Mouse (Mus musculus) lung, embryonic 14.5 days (tissue): Measurements from ENCODE around the gene Tshz2. TPM values are rescaled to one million over a fixed set of nuclear protein-coding genes. Genes with fewer than 3 reads are reported as not detected.

Source experiments
- ATAC-seq: fragments of 200-750 bp; cut with Nextera tagmentation; 2 replicates; pipeline ENCODE4 v1.8.0; 2017; ENCODE audit warnings: mild to moderate bottlenecking, moderate TSS enrichment, moderate library complexity; ENCODE audit not compliant: insufficient read depth
- DNase-seq: peaks from one replicate; pipeline ENCODE4 v3.0.0-alpha.2; 2015
- H3K27ac ChIP-seq: fragments of 300-500 bp; sonication (generic); 2 replicates; pipeline ENCODE4 v1.5.1; 2014; ENCODE audit warnings: low read depth, mild to moderate bottlenecking, moderate library complexity
- H3K27me3 ChIP-seq: fragments of 300-500 bp; sonication (generic); 2 replicates; pipeline ENCODE4 v1.6.1; 2014; ENCODE audit warnings: low read length, control low read depth; ENCODE audit not compliant: insufficient read depth
- H3K36me3 ChIP-seq: fragments of 300-500 bp; sonication (generic); 2 replicates; pipeline ENCODE4 v1.6.1; 2014; ENCODE audit warnings: control low read depth; ENCODE audit not compliant: insufficient read depth
- H3K4me1 ChIP-seq: fragments of 300-500 bp; sonication (generic); 2 replicates; pipeline ENCODE4 v1.6.1; 2014; ENCODE audit warnings: antibody characterized with exemption, control low read depth; ENCODE audit not compliant: insufficient read depth
- H3K4me2 ChIP-seq: fragments of 300-500 bp; sonication (generic); 2 replicates; pipeline ENCODE4 v1.6.1; 2014; ENCODE audit warnings: mild to moderate bottlenecking
- H3K4me3 ChIP-seq: fragments of 300-500 bp; sonication (generic); 2 replicates; pipeline ENCODE4 v1.5.1; 2014; ENCODE audit warnings: low read depth, low read length
- H3K9ac ChIP-seq: fragments of 300-500 bp; sonication (generic); 2 replicates; pipeline ENCODE4 v1.6.1; 2014
- H3K9me3 ChIP-seq: fragments of 300-500 bp; sonication (generic); 2 replicates; pipeline ENCODE4 v1.6.1; 2016; ENCODE audit warnings: low read depth, low read length, control low read depth
- CTCF ChIP-seq: IDR thresholded peaks from 2 replicates; pipeline ENCODE4 v1.5.1; 2016; ENCODE audit warnings: antibody characterized with exemption, low read depth
- WGBS: fragments of 180-500 bp; shearing (Covaris S2); extraction: QIAGEN DNeasy Blood & Tissue Kit; methylation state at CpG from one replicate; pipeline ENCODE4 v1.1.7; 2014; 5-methylcytosine and 5-hydroxymethylcytosine counted together
- polyA plus RNA-seq: library from polyadenylated mRNA; unstranded; fragments of >200 nt; fragmentation: Nextera tagmentation; extraction: Ambion mirVana; gene quantifications from 2 replicates; pipeline ENCODE4 v1.2.1, GENCODE M21; 2014

Gene Tshz2
- polyA plus RNA-seq, 1 experiment from 2014 or later, result 8.9 TPM

GRCm38 (mm10) chr2:170041101-170041500, 408.3 kb downstream of the Tshz2 start:
- H3K9me3 ChIP-seq, result no peaks in the 10 kb centered on the region; the same call in 1 of the 2 replicates
- H3K27ac ChIP-seq, result peak overlapping the region; percentile 30; the same call in 1 of the 2 replicates
- DNase-seq, result peak; percentile 69
- no peaks in the 10 kb centered on the region for H3K27me3 ChIP-seq
- 0 out of 2 replicates have a peak, but pooled peaks cover 4% of the 10 kb centered on the region for H3K4me1 ChIP-seq
- no peak for TF ChIP-seq CTCF
- H3K4me3 ChIP-seq, result no peak overlapping the region
- peak; percentile 59 for ATAC-seq
- no peaks in the 10 kb centered on the region for H3K36me3 ChIP-seq
- whole genome bisulfite sequencing, result 26% methylated on average over 9 of the region's 9 CpGs
- H3K9ac ChIP-seq, result peak overlapping the region; percentile 23; the same call in 1 of the 2 replicates
- no peak overlapping the region for H3K4me2 ChIP-seq

DNA sequence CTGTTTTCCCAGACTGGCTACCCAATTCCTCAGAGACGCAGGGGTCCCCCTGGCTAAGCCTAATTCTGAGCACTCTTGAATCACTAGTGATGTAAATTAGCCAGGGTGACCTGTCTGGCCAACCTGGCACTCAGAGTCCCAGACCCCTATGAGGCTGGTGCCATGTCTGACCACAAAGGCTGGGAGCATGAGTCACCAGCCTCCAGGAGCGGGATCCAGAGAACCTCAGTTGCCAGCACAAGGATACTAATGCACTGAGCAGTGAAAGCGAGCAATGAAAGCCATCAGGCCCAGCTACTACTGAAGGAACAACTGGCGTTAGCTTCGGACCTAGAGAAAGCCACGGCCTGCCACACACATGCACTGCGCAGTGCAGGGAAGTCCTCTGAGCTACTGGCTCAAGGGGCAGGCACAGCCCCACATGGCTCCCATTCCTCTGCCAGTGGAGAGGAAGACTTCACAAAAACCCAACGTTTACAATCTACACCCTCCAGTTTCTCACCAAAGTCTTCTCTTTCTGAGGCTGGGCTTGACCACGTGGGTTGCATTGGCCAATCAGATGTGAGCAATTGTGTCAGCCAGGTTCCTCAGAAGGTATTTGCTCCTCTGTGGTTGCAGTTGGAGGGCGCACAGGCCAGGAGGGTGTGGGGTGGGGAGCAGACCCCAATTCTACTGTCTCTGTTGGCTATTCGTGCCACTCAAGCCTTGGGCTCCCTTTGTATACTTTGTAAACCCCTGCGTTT, 409.8 kb downstream of the Tshz2 start:
- ATAC-seq (no peak), DNase-seq (no peak)
- WGBS, result 73% methylated on average over 12 of the region's 12 CpGs
- no peak overlapping the region for H3K4me2 ChIP-seq
- no peak overlapping the region for H3K27ac ChIP-seq
- H3K27me3 ChIP-seq, result no peaks in the 10 kb centered on the region
- H3K4me1 ChIP-seq, result 0 out of 2 replicates have a peak, but pooled peaks cover 4% of the 10 kb centered on the region
- H3K9me3 ChIP-seq, result peaks cover 4% of the 10 kb centered on the region; the same call in 1 of the 2 replicates
- no peak overlapping the region for H3K9ac ChIP-seq
- no peak overlapping the region for H3K4me3 ChIP-seq
- H3K36me3 ChIP-seq, result no peaks in the 10 kb centered on the region
- no peak for TF ChIP-seq CTCF

- Histone ChIP-seq H3K4me2 (no peak overlapping the region), H3K4me1 (0 out of 2 replicates have a peak, but pooled peaks cover 4% of the 10 kb centered on the region), H3K36me3 (no peaks in the 10 kb centered on the region), H3K9ac (no peak overlapping the region), H3K9me3 (peaks cover 4% of the 10 kb centered on the region; the same call in 1 of the 2 replicates), H3K27ac (no peak overlapping the region), H3K27me3 (no peaks in the 10 kb centered on the region), H3K4me3 (no peak overlapping the region)
- 69% methylated on average over 8 of the region's 10 CpGs for WGBS
- DNase-seq (no peak), ATAC-seq (no peak)
- TF ChIP-seq CTCF, result no peak
These were observed 410.5 kb downstream of the Tshz2 start for GRCm38 (mm10) chr2:170043290-170043689.

- TF ChIP-seq CTCF, result peak; percentile 43
- Histone ChIP-seq H3K27me3 (no peaks in the 10 kb centered on the region), H3K9me3 (peaks cover 4% of the 10 kb centered on the region; the same call in 1 of the 2 replicates), H3K27ac (no peak overlapping the region), H3K36me3 (no peaks in the 10 kb centered on the region), H3K4me3 (no peak overlapping the region), H3K9ac (no peak overlapping the region), H3K4me1 (0 out of 2 replicates have a peak, but pooled peaks cover 3% of the 10 kb centered on the region), H3K4me2 (no peak overlapping the region)
- ATAC-seq (no peak), DNase-seq (no peak)
- 84% methylated on average over 11 of the region's 11 CpGs for WGBS
These were observed 413.1 kb downstream of the Tshz2 start for GRCm38 (mm10) chr2:170045896-170046295.

- no peak for TF ChIP-seq CTCF
- H3K36me3 ChIP-seq, result no peaks in the 10 kb centered on the region
- 81% methylated on average over 9 of the region's 9 CpGs for WGBS
- no peak overlapping the region for H3K4me3 ChIP-seq
- H3K9ac ChIP-seq, result no peak overlapping the region
- DNase-seq, result no peak
- H3K27ac ChIP-seq, result no peak overlapping the region
- H3K27me3 ChIP-seq, result no peaks in the 10 kb centered on the region
- no peak for ATAC-seq
- H3K4me1 ChIP-seq, result no peaks in the 10 kb centered on the region
- no peak overlapping the region for H3K4me2 ChIP-seq
- peaks cover 4% of the 10 kb centered on the region; the same call in 1 of the 2 replicates for H3K9me3 ChIP-seq
These were observed 413.7 kb downstream of the Tshz2 start for GRCm38 (mm10) chr2:170046371-170047145.

- DNase-seq (no peak), ATAC-seq (no peak)
- H3K36me3 ChIP-seq, result no peaks in the 10 kb centered on the region
- H3K9me3 ChIP-seq, result peaks cover 4% of the 10 kb centered on the region; the same call in 1 of the 2 replicates
- no peak overlapping the region for H3K4me2 ChIP-seq
- WGBS, result 71% methylated on average over 1 of the region's 1 CpGs
- TF ChIP-seq CTCF, result no peak
- no peak overlapping the region for H3K27ac ChIP-seq
- no peaks in the 10 kb centered on the region for H3K27me3 ChIP-seq
- no peaks in the 10 kb centered on the region for H3K4me1 ChIP-seq
- H3K9ac ChIP-seq, result no peak overlapping the region
- H3K4me3 ChIP-seq, result no peak overlapping the region
These were observed 416.0 kb downstream of the Tshz2 start for GRCm38 (mm10) chr2:170048831-170049230.

- Histone ChIP-seq H3K4me2 (no peak overlapping the region), H3K36me3 (no peaks in the 10 kb centered on the region), H3K9me3 (peaks cover 4% of the 10 kb centered on the region; the same call in 1 of the 2 replicates), H3K4me1 (no peaks in the 10 kb centered on the region), H3K9ac (no peak overlapping the region), H3K27ac (no peak overlapping the region), H3K27me3 (no peaks in the 10 kb centered on the region), H3K4me3 (no peak overlapping the region)
- ATAC-seq, result no peak
- no peak for TF ChIP-seq CTCF
- 51% methylated on average over 5 of the region's 5 CpGs for WGBS
- no peak for DNase-seq
These were observed 417.8 kb downstream of the Tshz2 start for GRCm38 (mm10) chr2:170050651-170051050.
